20 mouse cellular contexts compared by ENCODE assay signal in genomic region chr10:78277835-78278234, GRCm38 (mm10). TPM values are rescaled to one million over a fixed set of nuclear protein-coding genes. Genes with fewer than 3 reads are reported as not detected.
A peak's percentile ranks its signal among the peaks of the same experiment; 100 is the strongest.
DNase-seq lines count a peak whose midpoint lies in the region; TF ChIP-seq lines count a peak whose summit lies in the region.
"Had no signal": no experiment of that assay in that cellular context is flagged by ENCODE, and none has a peak within 500 bp of the region (broad histone marks: within the 10 kb centered on the region; RNA-seq: fewer than 3 reads in every experiment).

No protein-coding gene starts in this region.

- intact Hi-C loops in left cerebral cortex, adult 2 months (cut with DNase I) = no loop called here
- intact Hi-C loops in left cerebral cortex, postnatal 14 days (cut with DNase I) = no loop called here

- DNase-seq in cerebellum, adult 8-10 months = peak; percentile 39
- no peak for DNase-seq in cerebellum, postnatal 4 days (ENCODE audit: low spot score in 2 of 2)
- DNase-seq in left cerebral cortex, adult 2 months (ENCODE audit: extremely low spot score in 1 of 2, low spot score in 2 of 2) = no peak
- DNase-seq in left cerebral cortex, postnatal 14 days (ENCODE audit: low spot score in 2 of 2) = no peak
- peak; percentile 32 for DNase-seq in NIH3T3 (ENCODE audit: low read depth)
- DNase-seq in cerebellum, postnatal 14 days = peak; percentile 38 to 55
- no peak for DNase-seq in urinary bladder, adult 2 months (ENCODE audit: low spot score)
- no peak for DNase-seq in adrenal gland, postnatal 14 days
- DNase-seq: adrenal gland, postnatal 10 days; heart, postnatal 14 days; kidney, adult 11 months; left cerebral cortex, postnatal 4 days; liver, embryonic 13.5 days; retina, postnatal 1 day; thymus, postnatal 25 days had no signal

- no peak overlapping the region for H3K27ac ChIP-seq in left cerebral cortex, adult 2 months
- H3K27ac ChIP-seq: embryonic facial prominence, embryonic 13.5 days; forebrain, embryonic 15.5 days; hindbrain, embryonic 13.5 days; liver, embryonic 13.5 days; midbrain, embryonic 12.5 days had no signal

- peak; percentile 32 for TF ChIP-seq CTCF in left cerebral cortex, adult 2 months (IDR thresholded peaks at IDR 0.05)

- no peak overlapping the region for H3K4me3 ChIP-seq in left cerebral cortex, adult 2 months
- H3K4me3 ChIP-seq: embryonic facial prominence, embryonic 13.5 days; forebrain, embryonic 15.5 days; heart, embryonic 12.5 days; hindbrain, embryonic 13.5 days; liver, embryonic 13.5 days; midbrain, embryonic 12.5 days had no signal

RNA-seq across cellular contexts. Expression of gene Trappc10, which starts 33.4 kb away (rescaled TPM):
- 10 to 100 TPM; 86.7 to 88.6 TPM for total RNA-seq in left cerebral cortex, adult 2 months (2021)
- 10 to 100 TPM; 75.2 to 86.8 TPM for total RNA-seq in left cerebral cortex, postnatal 14 days (2021)
- 38.1 and 41.0 TPM in 2 replicates for polyA plus RNA-seq in urinary bladder, adult 2 months (2012; rRNA removed)
- 47.2 and 53.7 TPM in 2 replicates for total RNA-seq in adrenal gland, postnatal 14 days (2021)

Comparison
In these comparisons a context has a peak if more than half of its experiments do, and no peak if none do; other contexts are left out.
1. DNase-seq: peak in cerebellum, adult 8-10 months (single experiment), NIH3T3 (single experiment) and cerebellum, postnatal 14 days (2 of 2); none in cerebellum, postnatal 4 days (0 of 2), left cerebral cortex, adult 2 months (0 of 2), left cerebral cortex, postnatal 14 days (0 of 2), urinary bladder, adult 2 months (single experiment) and adrenal gland, postnatal 14 days (single experiment).